Mouse (Mus musculus): Measurements from ENCODE around the gene Tcf19.

GRCm38 (mm10) chr17:35484066-35484465, 32.6 kb downstream of the Tcf19 start:
- TF ChIP-seq POLR2A (IDR thresholded peaks at IDR 0.05; ENCODE audit: borderline replicate concordance, low read depth, low read length) (no peak), CTCF (IDR thresholded peaks at IDR 0.05; ENCODE audit: low read depth, low read length) (peak; percentile 80; the same call in 1 of the 2 replicates)
